Mouse (Mus musculus) brown adipose tissue, adult 24 weeks (tissue): ENCODE results near the gene Trub1. TPM values are rescaled to one million over a fixed set of nuclear protein-coding genes. Genes with fewer than 3 reads are reported as not detected.

Source experiments
- H3K27ac ChIP-seq: fragments of 200-500 bp; replicated peaks from 2 replicates; pipeline ENCODE4 v1.5.1; 2012; ENCODE audit warnings: low read depth, mild to moderate bottlenecking, low read length
- H3K4me1 ChIP-seq: fragments of 200-500 bp; 2 replicates; pipeline ENCODE4 v1.6.1; 2012; ENCODE audit warnings: low read length, mixed read lengths; ENCODE audit not compliant: control insufficient read depth, insufficient read depth, insufficient read length
- H3K4me3 ChIP-seq: fragments of 200-500 bp; 2 replicates; pipeline ENCODE4 v1.5.1; 2012; ENCODE audit warnings: low read depth, mild to moderate bottlenecking, low read length, moderate library complexity; ENCODE audit not compliant: insufficient read depth
- polyA plus RNA-seq: library from polyadenylated mRNA; stranded (reverse); fragments of >200 nt; gene quantifications from 2 replicates; pipeline ENCODE4 v1.2.4, GENCODE M21; 2012; ENCODE audit not compliant: missing spikeins, insufficient read depth, insufficient read length

Trub1 gene
- polyA plus RNA-seq, 1 experiment, result 13.0 TPM

DNA sequence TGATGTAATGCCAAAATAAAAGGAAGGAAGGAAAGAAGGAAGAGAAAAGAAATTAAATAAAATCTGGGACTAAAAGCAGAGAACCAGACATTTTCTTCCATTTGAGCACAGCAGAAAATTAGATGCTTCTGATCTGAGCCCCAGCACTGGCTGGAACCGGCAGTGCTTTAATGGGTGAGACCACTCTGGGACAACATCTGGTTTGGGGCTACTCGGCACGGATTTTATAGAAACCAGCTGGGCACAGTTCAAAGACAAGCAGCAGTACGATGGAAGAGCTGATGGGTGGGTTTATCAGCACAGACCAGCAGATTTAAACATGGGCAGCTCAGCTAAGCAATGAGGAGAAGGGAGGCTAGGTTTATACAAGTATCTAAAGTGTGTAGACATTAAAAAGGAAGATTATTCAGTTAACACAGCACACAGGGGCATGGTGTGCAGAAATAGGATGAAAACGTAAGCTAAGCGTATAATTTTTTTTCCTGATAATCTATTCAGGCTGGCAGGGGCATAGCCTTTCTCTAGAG, 46.2 kb downstream of the Trub1 start:
- H3K27ac ChIP-seq, result no peak overlapping the region
- H3K4me3 ChIP-seq, result no peak overlapping the region
- H3K4me1 ChIP-seq, result no peaks in the 10 kb centered on the region

DNA sequence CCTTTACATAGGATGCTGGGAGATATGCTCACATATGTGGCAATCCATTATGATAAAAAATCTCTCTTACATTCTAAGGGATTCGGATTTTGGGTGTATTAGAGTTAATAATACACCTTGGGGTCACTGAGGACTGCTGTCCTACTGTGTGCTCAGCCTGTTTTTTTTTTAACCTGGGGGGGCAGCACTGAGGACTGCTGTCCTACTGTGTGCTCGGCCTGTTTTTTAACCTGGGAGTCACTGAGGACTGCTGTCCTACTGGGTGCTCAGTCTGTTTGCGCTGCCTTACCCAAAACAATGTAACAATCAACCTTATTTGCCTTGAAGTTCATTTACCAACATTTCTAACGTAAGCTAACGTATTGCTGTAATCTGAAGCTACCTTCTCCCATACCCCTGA, 47.5 kb downstream of the Trub1 start:
- H3K27ac ChIP-seq, result no peak overlapping the region
- H3K4me1 ChIP-seq, result no peaks in the 10 kb centered on the region
- no peak overlapping the region for H3K4me3 ChIP-seq

DNA sequence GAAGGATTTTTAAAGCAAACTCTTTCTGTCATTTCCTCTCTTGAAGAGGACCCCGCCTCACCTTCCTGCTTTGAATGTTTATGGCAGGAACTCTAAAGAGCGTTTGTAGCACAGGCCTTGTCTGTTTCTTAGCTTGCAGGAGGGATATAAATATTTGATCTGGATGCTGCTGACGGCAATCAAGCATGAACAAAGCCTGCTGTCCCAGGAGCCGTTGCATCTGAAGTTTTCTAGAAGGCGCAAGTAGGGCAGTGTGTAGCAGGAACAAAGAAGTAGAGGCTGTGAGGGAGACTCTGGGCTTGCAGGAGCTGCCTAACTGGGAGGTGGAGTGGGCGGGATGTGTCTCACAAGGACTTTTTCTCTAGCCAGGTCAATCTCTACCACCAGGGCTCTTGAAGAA, 50.4 kb downstream of the Trub1 start:
- no peak overlapping the region for H3K4me3 ChIP-seq
- no peaks in the 10 kb centered on the region for H3K4me1 ChIP-seq
- no peak overlapping the region for H3K27ac ChIP-seq

DNA sequence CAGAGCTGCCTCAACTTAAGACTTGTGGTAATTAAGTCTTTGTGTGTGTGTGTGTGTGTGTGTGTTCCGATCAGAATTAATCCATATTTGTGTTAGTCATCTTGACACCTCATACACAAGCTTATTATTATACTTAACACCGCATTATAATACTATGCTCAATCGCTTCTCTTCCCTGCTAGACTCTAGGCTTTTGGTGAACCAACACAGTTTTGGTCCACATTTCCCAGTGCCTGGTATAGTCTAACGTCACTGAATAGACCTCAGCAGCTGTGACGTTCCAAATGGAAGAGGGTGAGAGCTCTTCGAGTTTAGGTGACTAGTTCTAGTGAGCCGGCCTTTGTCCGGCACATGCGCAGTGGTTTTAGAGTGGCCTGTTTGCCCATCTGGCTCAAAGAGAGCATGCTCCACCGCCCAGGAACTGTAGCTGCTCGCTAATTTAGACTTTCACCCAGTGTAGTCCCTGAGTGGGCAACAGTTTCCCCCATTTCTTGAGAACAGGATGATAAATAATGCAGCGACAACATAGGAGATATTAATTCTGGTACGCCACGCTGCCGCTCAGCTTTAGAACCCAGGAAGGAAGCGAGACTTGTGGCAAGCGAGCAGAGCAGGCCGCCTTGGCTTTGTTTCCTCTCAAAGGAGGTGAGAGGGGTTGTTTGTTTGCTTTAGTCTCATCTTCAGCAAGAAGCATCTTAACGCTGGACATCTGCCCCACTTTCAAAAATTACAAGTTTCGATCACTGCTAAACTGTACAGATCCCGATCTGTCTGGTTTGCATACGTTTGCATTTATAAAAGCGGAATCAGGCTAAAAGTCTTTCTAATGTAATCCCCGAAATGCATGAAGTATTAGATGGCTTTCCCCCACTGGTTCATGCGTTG, 52.6 kb downstream of the Trub1 start:
- Histone ChIP-seq H3K4me1 (no peaks in the 10 kb centered on the region; the same call in 1 of the 2 replicates), H3K27ac (no peak overlapping the region), H3K4me3 (no peak overlapping the region)

DNA sequence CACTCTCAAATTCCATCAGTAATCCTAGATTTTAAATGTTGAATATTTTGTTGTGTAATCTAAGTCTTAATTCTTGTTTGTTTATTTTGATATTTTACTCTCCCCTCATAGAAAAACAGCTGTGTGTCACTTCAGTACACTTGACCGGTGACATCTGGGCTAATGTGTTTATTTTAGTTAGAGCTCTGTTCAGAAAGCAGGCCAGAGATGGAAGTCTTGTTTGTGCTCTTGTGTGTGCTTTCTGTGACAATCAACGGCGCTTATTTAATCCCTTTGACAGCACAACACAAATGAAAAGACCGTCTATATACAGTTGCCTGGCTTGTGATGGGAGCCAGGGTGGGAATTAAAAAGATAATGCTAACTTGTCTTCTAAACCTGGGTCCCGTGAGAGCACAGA, 53.9 kb downstream of the Trub1 start:
- Histone ChIP-seq H3K4me1 (no peaks in the 10 kb centered on the region; the same call in 1 of the 2 replicates), H3K27ac (no peak overlapping the region), H3K4me3 (no peak overlapping the region)

DNA sequence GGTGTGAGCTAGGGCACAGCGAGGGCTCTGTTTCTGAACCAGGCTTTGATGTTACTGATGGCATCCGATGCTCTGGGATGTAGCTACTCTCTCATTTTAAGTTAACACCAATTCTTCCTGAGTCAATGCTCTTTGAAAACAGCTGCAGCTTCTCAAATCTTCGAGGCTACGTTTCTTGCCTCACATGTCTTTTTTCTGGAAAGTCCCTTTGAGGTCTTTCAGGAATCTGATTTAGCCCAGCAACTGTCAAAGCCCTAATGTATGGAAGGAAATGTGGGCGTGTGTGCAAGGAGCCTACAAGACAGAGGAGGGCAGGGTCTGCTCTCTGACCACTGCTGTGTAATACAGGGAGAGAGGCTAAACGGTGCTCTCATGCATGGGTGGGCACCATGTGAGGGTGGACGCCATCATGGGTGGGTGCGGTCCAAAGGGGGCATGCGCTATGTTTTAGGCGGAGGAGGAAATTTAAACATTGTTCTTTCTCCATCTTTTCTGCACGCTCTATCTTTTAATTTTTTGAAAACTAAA, 55.6 kb downstream of the Trub1 start:
- no peak overlapping the region for H3K27ac ChIP-seq
- H3K4me3 ChIP-seq, result no peak overlapping the region
- no peaks in the 10 kb centered on the region; the same call in 1 of the 2 replicates for H3K4me1 ChIP-seq

DNA sequence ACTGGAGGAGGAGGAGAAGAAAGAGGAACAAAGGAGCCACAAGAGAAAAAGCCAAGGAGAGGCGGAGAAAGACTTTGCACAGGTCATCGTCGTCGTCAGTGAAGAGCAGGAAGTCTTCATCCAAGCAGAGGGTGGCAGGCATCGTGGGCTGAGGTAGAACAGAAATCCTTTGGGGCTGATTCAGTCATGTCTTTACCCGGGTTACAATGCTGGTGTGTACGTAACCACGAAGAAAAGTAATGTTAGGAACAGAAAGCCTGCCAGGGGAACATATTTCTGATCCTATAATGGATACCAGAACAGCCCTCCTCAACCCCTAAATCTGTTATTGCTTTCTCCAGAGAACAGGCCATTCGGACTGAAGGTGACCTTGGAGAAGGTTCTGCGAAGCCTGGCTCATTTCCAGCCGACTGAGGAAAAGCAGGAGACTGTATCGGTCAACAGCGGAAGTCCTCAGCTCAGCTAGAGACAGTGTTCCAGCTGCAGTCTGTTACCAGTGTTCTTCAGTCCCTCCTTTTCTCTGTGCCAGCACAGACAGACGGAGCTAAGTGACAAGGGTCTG, 57.1 kb downstream of the Trub1 start:
- Histone ChIP-seq H3K4me3 (no peak overlapping the region), H3K27ac (no peak overlapping the region), H3K4me1 (no peaks in the 10 kb centered on the region; the same call in 1 of the 2 replicates)

DNA sequence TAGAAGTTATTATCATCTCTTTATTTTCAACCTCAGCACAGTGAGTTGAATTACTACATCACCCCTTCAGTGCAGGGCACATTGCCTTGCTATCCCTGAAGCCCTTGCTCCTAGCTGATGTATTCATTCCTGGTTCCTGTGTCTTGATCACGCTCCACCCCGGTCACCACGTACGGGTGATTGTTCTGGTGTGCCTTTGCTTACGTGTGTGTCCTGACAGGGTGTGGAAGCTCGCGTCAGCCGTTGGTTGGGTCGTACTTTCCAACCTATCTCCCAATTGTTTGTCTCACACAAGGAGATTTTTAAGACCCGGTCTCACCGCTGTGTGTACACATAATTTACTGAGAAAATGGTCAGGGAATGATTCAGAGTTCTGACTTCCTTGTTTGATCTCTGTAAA, 58.1 kb downstream of the Trub1 start:
- Histone ChIP-seq H3K4me3 (no peak overlapping the region), H3K27ac (no peak overlapping the region), H3K4me1 (no peaks in the 10 kb centered on the region; the same call in 1 of the 2 replicates)

DNA sequence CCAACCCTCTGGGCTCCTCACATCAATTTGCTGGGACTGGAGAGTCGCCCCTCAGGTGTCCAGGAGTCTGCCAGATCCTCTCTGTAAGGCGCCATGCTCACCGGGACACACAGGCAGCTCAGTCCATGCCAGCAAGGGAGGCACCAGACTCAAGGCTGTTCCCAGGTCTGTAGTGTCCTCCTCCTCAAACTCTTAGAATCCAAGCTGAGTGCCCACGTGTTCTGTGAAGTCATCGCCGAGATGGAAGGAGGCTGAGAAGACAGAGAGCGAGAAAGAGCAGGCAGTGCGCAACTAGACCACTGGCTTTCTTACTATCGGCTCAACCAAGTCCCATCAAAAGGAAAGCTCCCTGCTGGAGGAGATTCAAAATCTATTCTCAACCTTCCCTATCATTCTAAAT, 60.4 kb downstream of the Trub1 start:
- no peaks in the 10 kb centered on the region; the same call in 1 of the 2 replicates for H3K4me1 ChIP-seq
- no peak overlapping the region for H3K4me3 ChIP-seq
- no peak overlapping the region for H3K27ac ChIP-seq

DNA sequence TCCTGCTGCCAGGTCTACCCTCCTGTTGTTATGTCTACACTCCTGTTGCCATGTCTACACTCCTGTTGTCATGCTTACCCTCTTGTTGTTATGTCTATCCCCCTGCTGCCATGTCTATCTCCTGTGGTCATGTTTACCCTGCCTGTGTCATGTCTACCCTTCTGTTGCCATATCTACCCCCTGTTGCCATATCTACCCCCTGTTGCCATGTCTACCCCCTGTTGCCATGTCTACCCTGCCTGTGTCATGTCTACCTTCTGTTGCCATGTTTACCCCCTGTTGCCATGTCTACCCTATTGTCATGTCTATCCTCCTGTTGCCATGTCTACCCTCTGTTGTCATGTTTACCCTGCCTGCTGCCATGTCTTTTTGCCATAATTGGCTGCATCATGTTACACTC, 69.0 kb downstream of the Trub1 start:
- no peak overlapping the region for H3K4me3 ChIP-seq
- H3K4me1 ChIP-seq, result no peaks in the 10 kb centered on the region
- no peak overlapping the region for H3K27ac ChIP-seq

DNA sequence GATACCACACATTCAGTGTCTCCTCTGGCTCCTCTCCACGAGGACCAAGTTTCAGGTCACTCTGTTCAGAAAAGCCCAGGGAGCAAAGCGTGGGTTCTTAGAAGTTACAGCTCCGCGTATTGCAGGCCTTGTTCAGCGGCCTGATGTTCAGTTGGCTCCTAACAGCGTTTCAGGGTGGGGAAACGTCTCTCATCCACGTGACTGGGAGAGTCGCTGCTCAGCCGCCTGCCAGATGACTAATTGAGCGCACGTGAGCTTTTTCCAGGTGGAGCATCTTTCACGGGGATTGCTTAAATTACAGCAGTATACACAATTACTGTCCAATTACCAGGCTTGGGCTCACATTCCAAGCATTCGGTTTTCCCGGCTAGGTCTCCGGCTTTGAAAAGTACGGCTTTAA, 70.7 kb downstream of the Trub1 start:
- Histone ChIP-seq H3K4me1 (no peaks in the 10 kb centered on the region), H3K4me3 (no peak overlapping the region), H3K27ac (no peak overlapping the region)

DNA sequence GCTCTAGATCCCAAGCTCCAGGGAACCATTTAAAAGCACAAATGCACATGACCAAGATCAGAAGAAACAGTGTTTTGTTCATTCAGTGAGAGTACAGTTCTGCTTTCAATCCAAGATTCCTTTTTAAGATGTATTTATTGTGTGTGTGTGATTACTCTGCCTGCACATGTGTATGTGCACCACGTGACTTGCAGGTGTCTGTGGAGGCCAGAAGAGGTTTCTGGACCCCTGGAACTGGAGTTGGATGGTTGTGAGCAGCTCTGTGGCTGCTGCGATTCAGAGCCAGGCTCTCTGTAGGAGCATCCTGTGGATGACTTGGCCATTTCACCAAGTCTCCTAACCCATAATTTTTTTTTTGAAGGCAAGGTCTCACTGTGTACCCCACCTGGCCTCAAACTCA, 73.0 kb downstream of the Trub1 start:
- H3K4me1 ChIP-seq, result no peaks in the 10 kb centered on the region
- no peak overlapping the region for H3K27ac ChIP-seq
- H3K4me3 ChIP-seq, result no peak overlapping the region

DNA sequence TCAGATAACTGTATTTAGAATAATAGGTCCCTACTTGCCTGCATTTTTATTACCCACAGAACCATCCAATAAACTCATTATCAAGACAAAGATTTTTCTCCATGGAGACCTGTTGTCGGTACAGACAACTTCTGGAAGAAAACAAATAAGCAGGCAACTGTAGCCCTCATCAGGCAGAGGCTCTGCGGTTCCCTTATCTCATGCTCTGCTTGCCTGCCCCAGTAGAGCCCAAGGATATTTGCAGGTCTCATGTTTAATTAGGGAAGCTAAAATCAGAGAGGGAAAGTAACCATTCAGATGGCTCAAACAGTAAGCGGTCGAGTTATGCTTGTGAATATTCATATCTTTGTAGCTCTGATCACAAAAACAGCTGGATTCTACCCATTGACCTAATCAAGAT, 77.5 kb downstream of the Trub1 start:
- H3K27ac ChIP-seq, result no peak overlapping the region
- no peaks in the 10 kb centered on the region for H3K4me1 ChIP-seq
- H3K4me3 ChIP-seq, result no peak overlapping the region

DNA sequence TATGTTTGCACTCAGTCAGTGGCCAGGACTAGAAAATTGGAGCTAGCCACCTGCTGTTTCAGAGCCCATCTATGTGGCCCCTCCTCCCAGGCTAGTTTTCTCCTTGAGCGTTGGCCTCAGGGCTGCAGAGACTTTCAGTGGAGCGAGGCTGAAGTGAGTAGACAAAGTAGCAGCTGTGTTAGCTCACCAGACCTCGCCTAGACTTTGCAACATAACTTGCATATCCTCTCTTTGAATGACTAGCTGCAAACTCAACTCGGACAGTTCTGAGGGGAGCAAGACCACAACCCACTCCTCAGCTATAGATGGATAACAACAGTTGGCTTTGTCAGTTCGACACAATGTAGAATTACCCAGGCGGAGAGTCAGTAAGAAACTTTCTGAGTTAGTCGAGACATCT, 81.5 kb downstream of the Trub1 start:
- Histone ChIP-seq H3K27ac (no peak overlapping the region), H3K4me3 (no peak overlapping the region), H3K4me1 (no peaks in the 10 kb centered on the region)

DNA sequence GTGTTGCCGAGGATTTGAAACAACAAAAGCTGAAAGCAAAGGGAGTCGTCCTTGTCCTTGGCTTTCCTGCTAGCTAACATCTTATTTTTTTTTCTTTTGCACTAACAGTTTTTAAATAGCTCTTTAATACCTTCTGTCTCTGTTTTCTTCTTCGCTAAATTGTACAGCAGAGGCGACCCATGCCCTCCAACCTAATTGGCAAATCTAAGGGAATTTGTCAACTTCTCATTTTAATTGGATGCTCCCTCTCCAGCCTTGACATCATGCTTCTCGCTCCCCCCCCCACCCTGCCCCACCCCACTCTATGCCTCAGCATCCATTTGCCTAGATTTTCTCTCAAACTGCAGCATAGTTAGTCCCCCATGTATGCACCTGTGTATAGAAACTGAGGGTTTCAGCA, 83.8 kb downstream of the Trub1 start:
- no peaks in the 10 kb centered on the region for H3K4me1 ChIP-seq
- no peak overlapping the region for H3K27ac ChIP-seq
- H3K4me3 ChIP-seq, result no peak overlapping the region
